Mouse (Mus musculus) adipocyte (in vitro differentiated cells): Measurements from ENCODE around the gene Alad.

ENCODE experiments used
- DNase-seq: peaks from one replicate; pipeline ENCODE4 v3.0.0-alpha.2; 2016; ENCODE audit warnings: low spot score

Alad gene

GRCm38 (mm10) chr4:62519849-62520233 is at the start of gene Alad:
TSS of gene Alad (minus strand) at chr4:62519918.
- DNase-seq: peak; percentile 98

- no peak for DNase-seq
These were observed 48.6 kb upstream of the Alad start for GRCm38 (mm10) chr4:62568359-62568758.

GRCm38 (mm10) chr4:62567696-62568095 is 48.0 kb upstream of the Alad start:
- DNase-seq: no peak

- no peak for DNase-seq
These were observed 46.8 kb upstream of the Alad start for GRCm38 (mm10) chr4:62566530-62566929.

GRCm38 (mm10) chr4:62562006-62562405 is 42.3 kb upstream of the Alad start:
- no peak for DNase-seq

- DNase-seq: no peak
These were observed 41.9 kb upstream of the Alad start for GRCm38 (mm10) chr4:62561630-62562001.

GRCm38 (mm10) chr4:62560963-62561629 is 41.4 kb upstream of the Alad start:
- DNase-seq: peak; percentile 81

- no peak for DNase-seq
These were observed 40.1 kb upstream of the Alad start, which contains the start of gene Rgs3 for GRCm38 (mm10) chr4:62559797-62560329. TSS of gene Rgs3 (plus strand) at chr4:62559847.

- peak; percentile 24 for DNase-seq
These were observed 37.7 kb upstream of the Alad start for GRCm38 (mm10) chr4:62557436-62557835.

- DNase-seq: no peak
These were observed 32.2 kb upstream of the Alad start for GRCm38 (mm10) chr4:62551966-62552365.

- DNase-seq: no peak
These were observed 25.1 kb upstream of the Alad start for GRCm38 (mm10) chr4:62544801-62545200.

GRCm38 (mm10) chr4:62543782-62544181 is 24.1 kb upstream of the Alad start:
- peak; percentile 18 for DNase-seq

- no peak for DNase-seq
These were observed 22.1 kb upstream of the Alad start for GRCm38 (mm10) chr4:62541802-62542201.

GRCm38 (mm10) chr4:62533729-62534128 is 14.0 kb upstream of the Alad start:
- peak; percentile 75 for DNase-seq

GRCm38 (mm10) chr4:62527655-62528054 is 7.9 kb upstream of the Alad start:
- no peak for DNase-seq

- no peak for DNase-seq
These were observed 6.5 kb upstream of the Alad start for GRCm38 (mm10) chr4:62526256-62526655.

GRCm38 (mm10) chr4:62525489-62525811 is 5.7 kb upstream of the Alad start:
- no peak for DNase-seq

- peak; percentile 98 for DNase-seq
These were observed 5.2 kb upstream of the Alad start, which contains the start of the genes Pole3 and 4933430I17Rik for GRCm38 (mm10) chr4:62524651-62525488. TSS of gene Pole3 (minus strand) at chr4:62525068. TSS of gene 4933430I17Rik (plus strand) at chr4:62525369.

- DNase-seq: no peak
These were observed 1.2 kb upstream of the Alad start for GRCm38 (mm10) chr4:62520892-62521400.

- DNase-seq: no peak
These were observed 433 bp downstream of the Alad start for GRCm38 (mm10) chr4:62519122-62519848.

- DNase-seq: peak; percentile 90
These were observed 1.1 kb downstream of the Alad start for GRCm38 (mm10) chr4:62518416-62519121.
